ENCODE assay signal across 20 mouse cellular contexts in genomic region chr4:136896461-136896860, GRCm38 (mm10). TPM values are rescaled to one million over a fixed set of nuclear protein-coding genes. Genes with fewer than 3 reads are reported as not detected.
DNase-seq lines count a peak whose midpoint lies in the region; ATAC-seq and TF ChIP-seq lines count a peak whose summit lies in the region.
"Had no signal": no experiment of that assay in that cellular context is flagged by ENCODE, and none has a peak within 500 bp of the region (broad histone marks: within the 10 kb centered on the region; RNA-seq: fewer than 3 reads in every experiment).

No protein-coding gene starts in this region.

- WGBS in heart, adult 2 months, result 35% methylated on average over 10 of the region's 10 CpGs
- WGBS in heart, embryonic 10.5 days, result 39% methylated on average over 10 of the region's 10 CpGs
- WGBS in midbrain, embryonic 13.5 days, result 32% methylated on average over 10 of the region's 10 CpGs
- 37% methylated on average over 10 of the region's 10 CpGs for WGBS in midbrain, postnatal 0 days
- WGBS in neural tube, embryonic 15.5 days, result 32% methylated on average over 10 of the region's 10 CpGs

- no peak overlapping the region for H3K4me3 ChIP-seq in heart, adult 2 months
- no peak overlapping the region for H3K4me3 ChIP-seq in heart, embryonic 10.5 days
- H3K4me3 ChIP-seq in midbrain, embryonic 13.5 days (replicated peaks), result no peak overlapping the region
- H3K4me3 ChIP-seq in midbrain, postnatal 0 days (ENCODE audit: low read depth, low read length), result no peak overlapping the region
- H3K4me3 ChIP-seq in brown adipose tissue, adult 24 weeks (ENCODE audit: insufficient read depth, low read depth, low read length), result peak overlapping the region; percentile 55
- H3K4me3 ChIP-seq in neural tube, embryonic 15.5 days (replicated peaks), result no peak overlapping the region
- H3K4me3 ChIP-seq: erythroblast, embryonic 14.5 days; heart, embryonic 13.5 days; megakaryocyte, embryonic 14.5 days; myocyte had no signal

- H3K27me3 ChIP-seq in heart, adult 2 months (ENCODE audit: control insufficient read depth, insufficient read depth, low read length), result no peaks in the 10 kb centered on the region; the same call in 1 of the 2 replicates
- H3K27me3 ChIP-seq in heart, embryonic 10.5 days (ENCODE audit: insufficient read depth, poor library complexity, severe bottlenecking), result peaks cover 80% of the 10 kb centered on the region
- H3K27me3 ChIP-seq in midbrain, embryonic 13.5 days, result peaks cover 71% of the 10 kb centered on the region
- H3K27me3 ChIP-seq in midbrain, postnatal 0 days (ENCODE audit: insufficient read depth, low read length), result peaks cover 12% of the 10 kb centered on the region; the same call in 1 of the 2 replicates
- H3K27me3 ChIP-seq in neural tube, embryonic 15.5 days (replicated peaks), result peaks cover 40% of the 10 kb centered on the region

- intact Hi-C loops in heart, adult 2 months (cut with DNase I), result no loop called here

- no peak overlapping the region for H3K9ac ChIP-seq in heart, adult 2 months (ENCODE audit: low read depth, low read length)
- no peak overlapping the region for H3K9ac ChIP-seq in midbrain, embryonic 13.5 days (replicated peaks)
- no peak overlapping the region for H3K9ac ChIP-seq in midbrain, postnatal 0 days (replicated peaks; ENCODE audit: low read length, poor library complexity, severe bottlenecking)
- no peak overlapping the region for H3K9ac ChIP-seq in neural tube, embryonic 15.5 days (replicated peaks)
- H3K9ac ChIP-seq: heart, embryonic 13.5 days; liver, embryonic 14.5 days had no signal

- peak; percentile 13 to 22 for DNase-seq in heart, adult 2 months
- DNase-seq in heart, embryonic 10.5 days (ENCODE audit: low spot score), result no peak
- no peak for DNase-seq in midbrain, postnatal 0 days (ENCODE audit: low spot score)
- DNase-seq in kidney, adult 18-20 months, result no peak
- DNase-seq: cerebellum, postnatal 25 days; heart, postnatal 4 days; lung, postnatal 14 days; right cerebral cortex, adult 18-20 months had no signal

- no peaks in the 10 kb centered on the region for H3K36me3 ChIP-seq in heart, adult 2 months (ENCODE audit: control insufficient read depth, insufficient read depth, low read length)
- H3K36me3 ChIP-seq in heart, embryonic 10.5 days, result no peaks in the 10 kb centered on the region
- no peaks in the 10 kb centered on the region for H3K36me3 ChIP-seq in midbrain, embryonic 13.5 days
- H3K36me3 ChIP-seq in midbrain, postnatal 0 days (ENCODE audit: insufficient read depth, low read length), result no peaks in the 10 kb centered on the region
- H3K36me3 ChIP-seq in neural tube, embryonic 15.5 days, result no peaks in the 10 kb centered on the region
- H3K36me3 ChIP-seq: G1E; heart, embryonic 13.5 days; limb, embryonic 10.5 days had no signal

- no peaks in the 10 kb centered on the region for H3K4me1 ChIP-seq in heart, adult 2 months (ENCODE audit: control insufficient read depth, insufficient read depth, low read length)
- peaks cover 5% of the 10 kb centered on the region for H3K4me1 ChIP-seq in heart, embryonic 10.5 days
- H3K4me1 ChIP-seq in midbrain, embryonic 13.5 days (replicated peaks), result peaks cover 20% of the 10 kb centered on the region
- peaks cover 2% of the 10 kb centered on the region; the same call in 1 of the 2 replicates for H3K4me1 ChIP-seq in midbrain, postnatal 0 days (ENCODE audit: insufficient read depth, low read length)
- H3K4me1 ChIP-seq in brown adipose tissue, adult 24 weeks (ENCODE audit: control insufficient read depth, insufficient read depth, insufficient read length, low read length), result no peaks in the 10 kb centered on the region
- H3K4me1 ChIP-seq in neural tube, embryonic 15.5 days, result peaks cover 14% of the 10 kb centered on the region
- H3K4me1 ChIP-seq: heart, embryonic 13.5 days had no signal

- no peaks in the 10 kb centered on the region for H3K79me2 ChIP-seq in heart, adult 2 months (replicated peaks; ENCODE audit: control insufficient read depth, insufficient read depth, low read length)

- no peaks in the 10 kb centered on the region for H3K9me3 ChIP-seq in heart, embryonic 10.5 days
- H3K9me3 ChIP-seq in midbrain, embryonic 13.5 days, result no peaks in the 10 kb centered on the region
- H3K9me3 ChIP-seq in midbrain, postnatal 0 days (ENCODE audit: low read length), result no peaks in the 10 kb centered on the region
- no peaks in the 10 kb centered on the region for H3K9me3 ChIP-seq in neural tube, embryonic 15.5 days (replicated peaks)
- H3K9me3 ChIP-seq: G1E; heart, embryonic 13.5 days; limb, embryonic 10.5 days; megakaryocyte, embryonic 14.5 days had no signal

- TF ChIP-seq CTCF in heart, adult 2 months (IDR thresholded peaks at IDR 0.05), result no peak
- no peak for TF ChIP-seq CTCF in midbrain, postnatal 0 days (IDR thresholded peaks at IDR 0.05)

- ATAC-seq in midbrain, embryonic 13.5 days, result no peak
- ATAC-seq in midbrain, postnatal 0 days (ENCODE audit: low FRiP score), result no peak
- ATAC-seq in neural tube, embryonic 15.5 days (ENCODE audit: low FRiP score), result no peak
- ATAC-seq: intestine, postnatal 0 days had no signal

- H3K27ac ChIP-seq in heart, adult 2 months, result no peak overlapping the region
- no peak overlapping the region for H3K27ac ChIP-seq in heart, embryonic 10.5 days
- no peak overlapping the region for H3K27ac ChIP-seq in midbrain, embryonic 13.5 days
- no peak overlapping the region for H3K27ac ChIP-seq in midbrain, postnatal 0 days (ENCODE audit: low read depth, low read length)
- H3K27ac ChIP-seq in brown adipose tissue, adult 24 weeks (replicated peaks; ENCODE audit: low read depth, low read length), result peak overlapping the region; percentile 91
- H3K27ac ChIP-seq in neural tube, embryonic 15.5 days (replicated peaks), result no peak overlapping the region
- H3K27ac ChIP-seq: heart, embryonic 13.5 days; kidney, postnatal 0 days; limb, embryonic 10.5 days; liver, embryonic 14.5 days had no signal

- TF ChIP-seq EP300 in heart, adult 2 months (IDR thresholded peaks at IDR 0.05; ENCODE audit: insufficient read depth, low read depth, low read length), result no peak

- TF ChIP-seq POLR2A in heart, adult 2 months (IDR thresholded peaks at IDR 0.05; ENCODE audit: insufficient read depth, low read depth, low read length), result no peak

- peak overlapping the region; percentile 40 for H3K4me2 ChIP-seq in midbrain, embryonic 13.5 days (replicated peaks)
- H3K4me2 ChIP-seq in midbrain, postnatal 0 days (ENCODE audit: low read depth, low read length, poor library complexity, severe bottlenecking), result no peak overlapping the region
- H3K4me2 ChIP-seq in neural tube, embryonic 15.5 days, result peak overlapping the region; percentile 48
- H3K4me2 ChIP-seq: heart, embryonic 13.5 days had no signal

RNA-seq across cellular contexts. Expression of gene C1qa, which starts 2.1 kb away (rescaled TPM):
- 10 to 100 TPM; 49.3 to 51.0 TPM for total RNA-seq in heart, adult 2 months (2021)
- polyA plus RNA-seq in heart, adult 2 months (2012; rRNA removed), result 46.8 and 50.2 TPM in 2 replicates
- 1.3 and 4.2 TPM in 2 replicates for polyA plus RNA-seq in heart, embryonic 10.5 days (2016; fragmentation: Nextera tagmentation; extraction: Ambion mirVana)
- 14.4 and 16.5 TPM in 2 replicates for polyA plus RNA-seq in midbrain, embryonic 13.5 days (2015; fragmentation: Nextera tagmentation; extraction: Ambion mirVana)
- total RNA-seq in midbrain, postnatal 0 days (2014; rRNA removed), result 48.5 and 48.8 TPM in 2 replicates
- 38.8 and 44.4 TPM in 2 replicates for polyA plus RNA-seq in midbrain, postnatal 0 days (2015; fragmentation: Nextera tagmentation; extraction: Ambion mirVana)
- polyA plus RNA-seq in brown adipose tissue, adult 24 weeks (2012; ENCODE audit: insufficient read depth, insufficient read length, missing spikeins), result 56.5 and 75.2 TPM in 2 replicates
- 33.7 and 40.5 TPM in 2 replicates for polyA plus RNA-seq in neural tube, embryonic 15.5 days (2015; fragmentation: Nextera tagmentation; extraction: Ambion mirVana)
- polyA plus RNA-seq: G1E, myocyte had no signal

RNA-seq across cellular contexts. Expression of gene C1qc, which starts 3.6 kb away (rescaled TPM):
- total RNA-seq in heart, adult 2 months (2021), result 10 to 100 TPM; 39.6 to 41.5 TPM
- 57.0 and 63.2 TPM in 2 replicates for polyA plus RNA-seq in heart, adult 2 months (2012; rRNA removed)
- polyA plus RNA-seq in heart, embryonic 10.5 days (2016; fragmentation: Nextera tagmentation; extraction: Ambion mirVana), result 1.3 and 4.7 TPM in 2 replicates
- polyA plus RNA-seq in midbrain, embryonic 13.5 days (2015; fragmentation: Nextera tagmentation; extraction: Ambion mirVana), result 13.6 and 16.2 TPM in 2 replicates
- total RNA-seq in midbrain, postnatal 0 days (2014; rRNA removed), result 62.7 and 79.7 TPM in 2 replicates
- polyA plus RNA-seq in midbrain, postnatal 0 days (2015; fragmentation: Nextera tagmentation; extraction: Ambion mirVana), result 39.0 and 39.7 TPM in 2 replicates
- 49.4 and 55.0 TPM in 2 replicates for polyA plus RNA-seq in brown adipose tissue, adult 24 weeks (2012; ENCODE audit: insufficient read depth, insufficient read length, missing spikeins)
- 28.4 and 29.0 TPM in 2 replicates for polyA plus RNA-seq in neural tube, embryonic 15.5 days (2015; fragmentation: Nextera tagmentation; extraction: Ambion mirVana)
- polyA plus RNA-seq: myocyte had no signal

RNA-seq across cellular contexts. Expression of gene C1qb, which starts 10.5 kb away (rescaled TPM):
- 10 to 100 TPM; 52.8 to 54.8 TPM for total RNA-seq in heart, adult 2 months (2021)
- polyA plus RNA-seq in heart, adult 2 months (2012; rRNA removed), result 70.8 and 74.0 TPM in 2 replicates
- 4.5 and 13.4 TPM in 2 replicates for polyA plus RNA-seq in heart, embryonic 10.5 days (2016; fragmentation: Nextera tagmentation; extraction: Ambion mirVana)
- 25.0 and 30.4 TPM in 2 replicates for polyA plus RNA-seq in midbrain, embryonic 13.5 days (2015; fragmentation: Nextera tagmentation; extraction: Ambion mirVana)
- total RNA-seq in midbrain, postnatal 0 days (2014; rRNA removed), result 60.0 and 71.3 TPM in 2 replicates
- 64.3 and 72.3 TPM in 2 replicates for polyA plus RNA-seq in midbrain, postnatal 0 days (2015; fragmentation: Nextera tagmentation; extraction: Ambion mirVana)
- 61.3 and 65.2 TPM in 2 replicates for polyA plus RNA-seq in brown adipose tissue, adult 24 weeks (2012; ENCODE audit: insufficient read depth, insufficient read length, missing spikeins)
- polyA plus RNA-seq in neural tube, embryonic 15.5 days (2015; fragmentation: Nextera tagmentation; extraction: Ambion mirVana), result 62.0 and 62.4 TPM in 2 replicates
- polyA plus RNA-seq: myocyte had no signal

Comparison
In these comparisons a context has a peak if more than half of its experiments do, and no peak if none do; other contexts are left out.
1. DNase-seq: peak in heart, adult 2 months (2 of 2); none in heart, embryonic 10.5 days (single experiment), midbrain, postnatal 0 days (single experiment) and kidney, adult 18-20 months (single experiment).